Comparison of ENCODE assay signal across 24 mouse cellular contexts in genomic region chr7:70840142-70840541, GRCm38 (mm10).
"Had no signal": no experiment of that assay in that cellular context is flagged by ENCODE, and none has a peak within 500 bp of the region (broad histone marks: within the 10 kb centered on the region; RNA-seq: fewer than 3 reads in every experiment).

No protein-coding gene starts in this region.

- H3K27ac ChIP-seq: heart, adult 2 months; heart, embryonic 13.5 days; heart, embryonic 15.5 days; hindbrain, embryonic 13.5 days; hindbrain, embryonic 15.5 days; hindbrain, postnatal 0 days; kidney, embryonic 15.5 days; limb, embryonic 13.5 days; limb, embryonic 15.5 days; liver, embryonic 12.5 days had no signal

- H3K4me2 ChIP-seq: heart, embryonic 11.5 days; heart, embryonic 13.5 days; heart, embryonic 15.5 days; hindbrain, embryonic 13.5 days; hindbrain, embryonic 15.5 days; kidney, embryonic 15.5 days; limb, embryonic 13.5 days; limb, embryonic 15.5 days; liver, embryonic 12.5 days had no signal

- H3K36me3 ChIP-seq: heart, embryonic 13.5 days; heart, embryonic 15.5 days; hindbrain, embryonic 13.5 days; hindbrain, embryonic 15.5 days; kidney, embryonic 15.5 days; limb, embryonic 13.5 days; limb, embryonic 15.5 days; liver, embryonic 12.5 days had no signal

- H3K4me1 ChIP-seq: hindbrain, embryonic 15.5 days; kidney, embryonic 15.5 days; liver, embryonic 12.5 days had no signal

- ATAC-seq: hindbrain, postnatal 0 days; intestine, embryonic 16.5 days; liver, embryonic 12.5 days had no signal

- H3K9me3 ChIP-seq: heart, embryonic 13.5 days; heart, embryonic 15.5 days; hindbrain, embryonic 13.5 days; hindbrain, embryonic 15.5 days; kidney, embryonic 15.5 days; limb, embryonic 13.5 days; limb, embryonic 15.5 days; liver, embryonic 12.5 days had no signal

- DNase-seq: gastrocnemius, postnatal 14 days; gastrocnemius, postnatal 36 days; heart, adult 2 months; heart, postnatal 14 days; heart, postnatal 36 days; kidney, adult 11 months; kidney, adult 2 months; kidney, adult 9 months; kidney, postnatal 14 days; kidney, postnatal 36 days; layer of hippocampus, adult 9-11 months; layer of hippocampus, postnatal 36 days; left cerebral cortex, postnatal 4 days had no signal

- H3K9ac ChIP-seq: heart, embryonic 13.5 days; heart, embryonic 15.5 days; hindbrain, embryonic 13.5 days; hindbrain, embryonic 15.5 days; kidney, embryonic 15.5 days; limb, embryonic 13.5 days; limb, embryonic 15.5 days; liver, embryonic 12.5 days had no signal

- H3K27me3 ChIP-seq: heart, embryonic 13.5 days; heart, embryonic 15.5 days; hindbrain, embryonic 13.5 days; kidney, embryonic 15.5 days; limb, embryonic 15.5 days; liver, embryonic 12.5 days had no signal

- H3K4me3 ChIP-seq: heart, adult 2 months; heart, embryonic 13.5 days; heart, embryonic 15.5 days; hindbrain, embryonic 13.5 days; hindbrain, embryonic 15.5 days; kidney, embryonic 15.5 days; limb, embryonic 13.5 days; limb, embryonic 15.5 days; liver, embryonic 12.5 days had no signal
